Comparison of ENCODE assay signal across 8 mouse cellular contexts in the genomic region with DNA sequence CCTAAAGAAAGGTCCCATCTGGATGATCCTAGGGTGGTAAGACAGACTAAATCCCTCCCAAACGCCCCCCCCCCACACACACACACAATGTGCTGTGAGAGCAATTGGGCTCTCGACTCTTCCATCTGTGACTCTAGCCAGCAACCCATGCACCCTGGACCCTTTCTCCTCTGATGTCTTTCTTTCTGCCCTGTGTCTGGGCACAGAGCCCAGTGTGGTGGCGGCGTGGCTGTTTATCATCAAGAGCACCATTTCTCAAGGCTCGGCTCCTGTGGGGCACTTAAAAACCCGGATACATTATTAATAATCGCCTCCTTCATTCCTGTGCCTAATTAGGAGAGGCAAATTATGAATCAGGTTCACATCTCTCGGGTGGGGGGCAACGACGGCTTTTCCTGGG. TPM values are rescaled to one million over a fixed set of nuclear protein-coding genes. Genes with fewer than 3 reads are reported as not detected.
DNase-seq lines count a peak whose midpoint lies in the region; TF ChIP-seq lines count a peak whose summit lies in the region.

No protein-coding gene starts in this region.

- H3K4me1 ChIP-seq in heart, adult 2 months (ENCODE audit: control insufficient read depth, insufficient read depth, low read length) = no peaks in the 10 kb centered on the region
- peaks cover 14% of the 10 kb centered on the region for H3K4me1 ChIP-seq in heart, embryonic 10.5 days

- no peaks in the 10 kb centered on the region for H3K79me2 ChIP-seq in heart, adult 2 months (replicated peaks; ENCODE audit: control insufficient read depth, insufficient read depth, low read length)

- intact Hi-C loops in heart, adult 2 months (cut with DNase I) = no loop called here
- intact Hi-C loops in gastrocnemius, postnatal 36 days (cut with DNase I) = no loop called here

- TF ChIP-seq EP300 in heart, adult 2 months (IDR thresholded peaks at IDR 0.05; ENCODE audit: insufficient read depth, low read depth, low read length) = no peak

- no peak for TF ChIP-seq POLR2A in heart, adult 2 months (IDR thresholded peaks at IDR 0.05; ENCODE audit: insufficient read depth, low read depth, low read length)

- no peaks in the 10 kb centered on the region for H3K9me3 ChIP-seq in heart, embryonic 10.5 days

- TF ChIP-seq CTCF in heart, adult 2 months (IDR thresholded peaks at IDR 0.05) = no peak

- no peak overlapping the region for H3K4me3 ChIP-seq in heart, adult 2 months
- H3K4me3 ChIP-seq in heart, embryonic 10.5 days = no peak overlapping the region

- no peaks in the 10 kb centered on the region for H3K27me3 ChIP-seq in heart, adult 2 months (ENCODE audit: control insufficient read depth, insufficient read depth, low read length)
- peaks cover 4% of the 10 kb centered on the region; the same call in 1 of the 2 replicates for H3K27me3 ChIP-seq in heart, embryonic 10.5 days (ENCODE audit: insufficient read depth, poor library complexity, severe bottlenecking)

- no peaks in the 10 kb centered on the region for H3K36me3 ChIP-seq in heart, adult 2 months (ENCODE audit: control insufficient read depth, insufficient read depth, low read length)
- no peaks in the 10 kb centered on the region for H3K36me3 ChIP-seq in heart, embryonic 10.5 days

- H3K27ac ChIP-seq in heart, adult 2 months = no peak overlapping the region
- no peak overlapping the region for H3K27ac ChIP-seq in heart, embryonic 10.5 days

- H3K9ac ChIP-seq in heart, adult 2 months (ENCODE audit: low read depth, low read length) = no peak overlapping the region

- DNase-seq in heart, adult 2 months = peak; percentile 23 to 32
- no peak for DNase-seq in heart, embryonic 10.5 days (ENCODE audit: low spot score)
- DNase-seq in right cerebral cortex, postnatal 10 days (ENCODE audit: low spot score in 2 of 2) = peak; percentile 58 to 64
- no peak for DNase-seq in right cerebral cortex, postnatal 25 days
- DNase-seq in kidney, adult 8-10 months = peak; percentile 29 to 44
- no peak for DNase-seq in embryo, embryonic 9.5 days (ENCODE audit: extremely low spot score)
- no peak for DNase-seq in gastrocnemius, postnatal 36 days
- no peak for DNase-seq in natural killer cell, adult 2 months (ENCODE audit: low spot score in 2 of 2)

- WGBS in heart, adult 2 months = 30% methylated on average over 10 of the region's 10 CpGs
- 61% methylated on average over 10 of the region's 10 CpGs for WGBS in heart, embryonic 10.5 days

RNA-seq across cellular contexts. Expression of a gene that starts 27.7 kb away (rescaled TPM):
- total RNA-seq in heart, adult 2 months (2021) = under 1 TPM; 0.29 to 0.43 TPM
- polyA plus RNA-seq in heart, adult 2 months (2012; rRNA removed) = 0.53 and 1.4 TPM in 2 replicates
- polyA plus RNA-seq in heart, embryonic 10.5 days (2016; fragmentation: Nextera tagmentation; extraction: Ambion mirVana) = 0.32 and 0.60 TPM in 2 replicates
- 10 to 100 TPM; 19.0 to 37.2 TPM for total RNA-seq in gastrocnemius, postnatal 36 days (2021)

Comparison
In these comparisons a context has a peak if more than half of its experiments do, and no peak if none do; other contexts are left out.
1. DNase-seq: peak in heart, adult 2 months (2 of 2), right cerebral cortex, postnatal 10 days (2 of 2) and kidney, adult 8-10 months (2 of 2); none in heart, embryonic 10.5 days (single experiment), right cerebral cortex, postnatal 25 days (single experiment), embryo, embryonic 9.5 days (single experiment), gastrocnemius, postnatal 36 days (0 of 2) and natural killer cell, adult 2 months (0 of 2).
2. RNA of a gene that starts 27.7 kb away (total RNA-seq): 19.0 to 37.2 TPM in gastrocnemius, postnatal 36 days; 0.29 to 0.43 TPM in heart, adult 2 months; every median in the first group is over 10 times any median in the second.